Mouse (Mus musculus) limb, embryonic 10.5 days (tissue): ENCODE results near the gene Pmm2. TPM values are rescaled to one million over a fixed set of nuclear protein-coding genes. Genes with fewer than 3 reads are reported as not detected.

Experiments
- DNase-seq: peaks from one replicate; pipeline ENCODE4 v3.0.0-alpha.2; 2017; ENCODE audit warnings: low spot score
- H3K27ac ChIP-seq: fragments of 300-500 bp; sonication (generic); 2 replicates; pipeline ENCODE4 v1.5.1; 2016; ENCODE audit warnings: mild to moderate bottlenecking
- H3K27me3 ChIP-seq: fragments of 300-500 bp; sonication (generic); 2 replicates; pipeline ENCODE4 v1.6.1; 2016; ENCODE audit warnings: low read depth, mild to moderate bottlenecking; ENCODE audit not compliant: poor library complexity, severe bottlenecking
- H3K36me3 ChIP-seq: fragments of 300-500 bp; sonication (generic); 2 replicates; pipeline ENCODE4 v1.6.1; 2016; ENCODE audit warnings: mild to moderate bottlenecking, moderate library complexity
- H3K4me1 ChIP-seq: fragments of 300-500 bp; sonication (generic); 2 replicates; pipeline ENCODE4 v1.6.1; 2016
- H3K4me3 ChIP-seq: fragments of 300-500 bp; sonication (generic); 2 replicates; pipeline ENCODE4 v1.5.1; 2016; ENCODE audit warnings: mild to moderate bottlenecking, moderate library complexity
- H3K9me3 ChIP-seq: fragments of 300-500 bp; sonication (generic); replicated peaks from 2 replicates; pipeline ENCODE4 v1.6.1; 2016; ENCODE audit warnings: mild to moderate bottlenecking
- WGBS: fragments of 180-500 bp; shearing (Covaris S2); methylation state at CpG from one replicate; pipeline ENCODE4 v1.1.7; 2016; 5-methylcytosine and 5-hydroxymethylcytosine counted together
- polyA plus RNA-seq: library from polyadenylated mRNA; unstranded; fragments of >200 nt; fragmentation: Nextera tagmentation; extraction: Ambion mirVana; gene quantifications from 2 replicates; pipeline ENCODE4 v1.2.1, GENCODE M21; 2016

The Pmm2 gene
- polyA plus RNA-seq, 1 experiment from 2014 or later: 61.2 TPM

DNA sequence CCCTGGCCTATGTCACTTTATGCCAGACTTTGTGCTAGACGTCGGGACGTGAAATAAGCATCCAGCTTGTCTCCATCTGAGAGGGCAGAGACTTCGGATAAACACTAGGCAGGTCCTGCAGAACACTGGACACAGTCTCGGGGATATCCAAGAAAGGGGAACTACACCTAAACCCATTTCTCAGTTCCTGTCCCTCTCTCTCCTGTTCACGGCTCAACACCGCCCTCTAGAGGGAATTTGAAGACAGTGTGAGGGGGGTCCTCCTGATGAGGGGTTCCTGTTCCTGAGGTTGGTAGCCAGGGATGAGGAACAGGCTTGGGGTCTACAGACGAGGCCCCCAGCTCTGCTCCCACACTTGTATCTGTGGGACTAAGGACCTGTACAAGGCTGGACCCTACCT is 36.7 kb downstream of the Pmm2 start:
- peaks cover 15% of the 10 kb centered on the region for H3K27me3 ChIP-seq
- 6% methylated on average over 8 of the region's 8 CpGs for WGBS
- no peak overlapping the region for H3K4me3 ChIP-seq
- peaks cover 1% of the 10 kb centered on the region; the same call in 1 of the 2 replicates for H3K36me3 ChIP-seq
- H3K9me3 ChIP-seq: no peaks in the 10 kb centered on the region
- no peak overlapping the region for H3K27ac ChIP-seq
- DNase-seq: peak; percentile 72
- H3K4me1 ChIP-seq: peaks cover 29% of the 10 kb centered on the region

DNA sequence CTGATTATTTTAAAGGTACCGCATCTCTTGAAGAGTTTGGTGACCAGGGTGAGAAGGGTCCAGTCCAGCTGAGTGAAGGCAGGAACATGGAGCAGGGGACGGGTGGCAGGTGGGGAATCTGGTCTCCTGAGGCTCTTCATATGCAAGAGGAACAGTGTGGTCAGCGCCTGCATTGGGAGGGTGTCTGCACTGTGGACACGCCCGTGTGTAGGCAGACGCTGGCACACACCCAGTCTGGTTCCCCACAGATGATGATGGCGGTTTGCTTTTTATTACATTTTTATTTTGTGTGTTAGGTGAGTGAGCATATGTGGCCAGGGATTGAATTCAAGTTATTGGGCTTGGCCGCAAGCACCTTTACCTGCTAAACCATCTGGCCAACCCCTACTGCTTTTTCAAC is 38.1 kb downstream of the Pmm2 start:
- H3K27ac ChIP-seq: no peak overlapping the region
- no peaks in the 10 kb centered on the region for H3K9me3 ChIP-seq
- peaks cover 15% of the 10 kb centered on the region for H3K27me3 ChIP-seq
- H3K4me1 ChIP-seq: peaks cover 15% of the 10 kb centered on the region
- no peaks in the 10 kb centered on the region for H3K36me3 ChIP-seq
- no peak for DNase-seq
- WGBS: 88% methylated on average over 8 of the region's 8 CpGs
- no peak overlapping the region for H3K4me3 ChIP-seq

DNA sequence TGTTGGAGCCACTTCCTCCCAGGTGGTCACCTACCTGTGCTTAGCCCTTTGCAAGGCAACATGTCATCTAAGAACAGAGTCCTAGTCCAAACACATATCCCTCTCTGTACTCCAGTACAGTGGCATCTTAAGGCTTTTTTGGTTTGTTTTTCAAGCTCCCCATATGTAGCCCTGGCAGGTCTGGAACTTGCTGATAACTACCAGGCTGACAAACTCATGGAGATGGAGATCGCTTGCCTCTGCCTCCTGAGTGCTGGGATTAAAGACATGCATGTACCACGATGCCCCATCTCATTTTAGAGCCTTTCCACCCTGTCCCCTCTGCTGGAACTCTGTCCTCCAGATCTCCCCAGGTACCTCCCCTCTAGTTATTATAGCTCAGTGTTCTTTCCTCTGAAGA is 38.8 kb downstream of the Pmm2 start:
- no peak for DNase-seq
- Histone ChIP-seq H3K4me1 (peaks cover 9% of the 10 kb centered on the region; the same call in 1 of the 2 replicates), H3K4me3 (no peak overlapping the region), H3K27ac (no peak overlapping the region), H3K36me3 (no peaks in the 10 kb centered on the region), H3K9me3 (no peaks in the 10 kb centered on the region), H3K27me3 (peaks cover 15% of the 10 kb centered on the region)
- 72% methylated on average over 2 of the region's 2 CpGs for WGBS

DNA sequence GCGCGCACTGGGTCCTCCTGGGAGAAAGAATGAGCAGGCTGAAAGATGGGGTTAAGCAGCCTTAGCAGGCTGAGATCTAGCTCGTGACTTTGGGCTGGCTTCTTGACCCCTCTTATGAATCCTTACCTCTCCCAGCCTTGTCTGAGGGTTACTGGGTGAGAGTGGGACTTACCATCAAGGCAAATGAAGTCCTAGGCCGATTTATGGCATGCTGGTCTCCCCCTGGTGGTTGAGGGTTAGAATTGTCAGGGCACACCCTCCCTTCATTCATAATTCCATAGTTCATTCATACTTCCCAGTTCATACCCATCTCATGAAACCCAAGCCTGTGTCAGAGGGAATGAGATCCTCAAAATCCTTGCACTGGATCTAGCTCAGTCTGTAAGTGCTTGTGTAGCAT is 39.3 kb downstream of the Pmm2 start:
- Histone ChIP-seq H3K9me3 (no peaks in the 10 kb centered on the region), H3K36me3 (no peaks in the 10 kb centered on the region), H3K27ac (no peak overlapping the region), H3K4me1 (0 out of 2 replicates have a peak, but pooled peaks cover 6% of the 10 kb centered on the region), H3K27me3 (peaks cover 15% of the 10 kb centered on the region), H3K4me3 (no peak overlapping the region)
- peak; percentile 56 for DNase-seq
- 53% methylated on average over 4 of the region's 4 CpGs for WGBS

DNA sequence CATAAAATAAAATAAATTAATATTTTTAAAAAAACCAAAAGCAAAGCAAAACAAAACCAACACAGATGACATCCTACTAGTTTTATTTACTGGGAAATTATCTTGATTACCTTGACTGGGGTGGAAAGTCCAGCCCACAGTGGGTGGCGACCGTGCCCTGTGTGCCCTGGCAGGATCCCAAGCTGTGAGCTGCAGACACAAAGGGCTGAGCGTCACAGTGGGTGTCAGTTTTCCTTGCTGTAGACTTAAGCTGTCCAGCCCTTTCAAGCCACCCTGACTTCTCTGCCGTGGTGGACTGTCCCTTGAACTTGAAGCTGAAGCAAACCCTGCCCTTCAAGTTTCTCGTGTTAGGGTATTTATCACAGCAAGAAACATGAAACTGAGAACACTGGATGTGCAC is 40.6 kb downstream of the Pmm2 start:
- Histone ChIP-seq H3K36me3 (0 out of 2 replicates have a peak, but pooled peaks cover under 1% of the 10 kb centered on the region), H3K4me1 (0 out of 2 replicates have a peak, but pooled peaks cover 3% of the 10 kb centered on the region), H3K27ac (no peak overlapping the region), H3K27me3 (peaks cover 11% of the 10 kb centered on the region), H3K9me3 (no peaks in the 10 kb centered on the region), H3K4me3 (no peak overlapping the region)
- WGBS: 81% methylated on average over 5 of the region's 5 CpGs
- no peak for DNase-seq

DNA sequence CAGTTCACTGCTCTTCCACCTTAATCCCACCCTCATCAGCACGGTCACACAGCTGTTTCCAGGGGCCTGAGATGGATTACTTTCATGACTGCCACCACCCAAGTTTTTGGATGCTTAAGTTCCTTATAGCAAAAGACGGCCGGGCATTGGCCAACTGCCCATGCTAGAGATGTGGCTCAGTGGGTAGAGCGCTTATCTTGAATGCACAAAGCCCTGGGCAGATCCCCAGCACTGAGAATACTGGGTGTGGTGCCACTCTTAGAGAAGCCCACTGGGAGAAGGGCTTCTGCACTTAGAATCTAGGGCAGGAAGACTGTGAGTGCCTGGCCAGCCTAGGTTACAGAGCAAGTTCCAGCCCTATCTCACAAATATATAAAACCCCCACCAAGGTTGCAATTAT is 41.2 kb downstream of the Pmm2 start:
- 90% methylated on average over 4 of the region's 4 CpGs for WGBS
- H3K9me3 ChIP-seq: no peaks in the 10 kb centered on the region
- H3K4me3 ChIP-seq: no peak overlapping the region
- no peak for DNase-seq
- H3K27me3 ChIP-seq: 0 out of 2 replicates have a peak, but pooled peaks cover 5% of the 10 kb centered on the region
- no peak overlapping the region for H3K27ac ChIP-seq
- 0 out of 2 replicates have a peak, but pooled peaks cover 4% of the 10 kb centered on the region for H3K36me3 ChIP-seq
- 0 out of 2 replicates have a peak, but pooled peaks cover 3% of the 10 kb centered on the region for H3K4me1 ChIP-seq

DNA sequence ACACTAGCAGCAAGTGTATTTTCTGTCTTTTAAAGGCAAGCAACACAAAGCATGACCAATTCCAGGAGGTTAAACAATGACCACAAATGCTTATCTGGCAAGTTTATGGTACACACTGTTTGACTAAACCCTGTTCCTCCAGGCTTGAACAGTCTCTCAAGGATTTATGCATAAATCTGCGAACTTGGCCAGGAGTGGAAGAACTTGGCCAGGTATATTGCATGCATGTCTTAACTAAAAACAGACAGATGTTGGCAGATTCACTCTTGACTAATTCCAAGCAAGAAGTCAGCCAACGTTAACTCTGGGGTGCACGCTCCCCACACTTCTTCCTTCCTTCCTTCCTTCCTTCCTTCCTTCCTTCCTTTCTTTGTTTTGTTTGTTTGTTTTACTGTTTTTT is 42.3 kb downstream of the Pmm2 start:
- Histone ChIP-seq H3K27me3 (no peaks in the 10 kb centered on the region), H3K27ac (no peak overlapping the region)
- WGBS: 91% methylated on average over 3 of the region's 3 CpGs

DNA sequence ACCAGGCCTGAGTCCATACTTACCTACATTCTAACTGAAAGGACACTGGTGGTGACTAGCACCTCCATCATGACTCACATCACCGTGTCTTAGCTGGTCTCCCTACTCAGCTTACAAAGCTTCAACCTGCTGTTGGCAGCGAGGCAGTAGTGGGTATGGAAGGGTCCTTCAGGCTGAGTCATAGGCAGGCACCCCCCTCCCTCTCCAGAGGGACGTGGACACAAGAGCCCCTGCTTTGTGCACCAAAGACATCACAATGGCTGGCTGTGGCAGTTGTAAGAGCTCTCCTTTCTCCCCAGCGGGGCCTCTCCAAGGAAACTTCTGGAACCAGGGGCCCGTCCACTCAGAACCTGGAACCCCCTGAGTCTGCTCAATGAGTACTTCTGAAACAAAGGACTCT is 43.0 kb downstream of the Pmm2 start, which contains the start of gene Gm5767:
Gene Gm5767 (plus strand): TSS at position 301 of the 400 bp plus-strand sequence.
- 86% methylated on average over 5 of the region's 5 CpGs for WGBS
- no peaks in the 10 kb centered on the region for H3K9me3 ChIP-seq
- H3K36me3 ChIP-seq: 0 out of 2 replicates have a peak, but pooled peaks cover 8% of the 10 kb centered on the region
- DNase-seq: no peak
- no peak within 1 kb of the TSS for H3K4me3 ChIP-seq
- no peaks in the 10 kb centered on the region for H3K4me1 ChIP-seq
- H3K27ac ChIP-seq: no peak within 1 kb of the TSS
- H3K27me3 ChIP-seq: no peaks in the 10 kb centered on the region

More for the DNA sequence above, 42.3 kb downstream of the Pmm2 start:
- 0 out of 2 replicates have a peak, but pooled peaks cover 8% of the 10 kb centered on the region for H3K36me3 ChIP-seq
- H3K4me3 ChIP-seq: no peak overlapping the region
- H3K4me1 ChIP-seq: no peaks in the 10 kb centered on the region
- no peak for DNase-seq
- no peaks in the 10 kb centered on the region for H3K9me3 ChIP-seq

DNA sequence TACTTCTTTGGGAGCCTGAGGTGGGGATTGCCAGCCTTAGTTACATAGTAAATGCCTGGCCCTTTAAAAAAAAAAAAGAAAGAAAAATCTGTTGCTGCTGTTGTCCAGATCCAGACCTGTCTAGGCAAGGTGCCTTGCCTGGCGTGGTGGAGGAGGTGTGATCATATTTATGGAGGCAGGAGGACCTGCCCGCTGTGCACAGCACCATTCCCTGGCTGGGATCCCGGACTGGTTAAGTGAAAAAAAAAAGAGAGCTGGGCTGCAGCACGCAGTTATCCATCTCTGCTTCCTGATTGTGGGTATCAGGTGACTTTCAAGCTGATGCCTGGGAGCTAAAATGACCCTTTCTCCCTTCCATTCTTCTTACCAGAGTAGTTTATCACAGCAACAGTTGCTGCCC is 47.6 kb downstream of the Pmm2 start:
- no peaks in the 10 kb centered on the region for H3K27me3 ChIP-seq
- no peak overlapping the region for H3K27ac ChIP-seq
- peaks cover 47% of the 10 kb centered on the region for H3K36me3 ChIP-seq
- no peaks in the 10 kb centered on the region for H3K4me1 ChIP-seq
- DNase-seq: no peak
- H3K4me3 ChIP-seq: no peak overlapping the region
- H3K9me3 ChIP-seq: no peaks in the 10 kb centered on the region
- WGBS: 79% methylated on average over 4 of the region's 4 CpGs

DNA sequence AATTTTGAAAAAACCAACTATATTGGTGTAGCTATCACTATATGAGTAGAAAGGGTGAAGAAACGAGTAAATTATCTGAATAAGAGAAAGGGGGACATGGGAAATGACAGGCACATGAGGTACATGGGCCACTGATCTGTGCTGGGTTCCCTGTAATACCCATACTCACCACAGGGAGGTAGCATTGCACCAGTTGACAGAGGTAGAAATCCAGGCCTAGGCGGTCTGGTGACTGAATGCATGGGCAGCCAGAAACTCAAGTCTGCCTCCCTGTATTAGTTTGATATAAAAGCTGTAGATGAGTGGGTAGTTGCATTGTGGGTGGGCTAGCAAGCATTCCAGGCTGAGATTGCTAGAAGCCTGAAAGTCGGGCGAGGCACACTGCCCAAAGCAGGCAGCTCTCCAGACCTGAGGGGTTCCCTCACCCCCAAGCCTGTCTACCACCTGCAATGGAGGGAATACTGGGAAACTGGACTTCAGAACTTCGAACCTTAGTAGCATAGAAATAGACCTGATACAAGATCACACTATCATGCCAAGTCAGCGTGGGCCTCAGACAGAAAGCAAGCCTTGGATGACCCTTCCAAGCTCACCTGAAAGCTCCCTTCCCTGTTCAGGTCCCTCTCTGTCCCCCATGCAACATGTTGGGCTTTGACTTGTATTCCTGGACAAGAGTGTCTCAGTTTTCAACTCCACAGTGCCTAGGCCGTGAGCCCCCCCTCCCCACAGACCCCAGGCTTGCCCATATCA is 48.8 kb downstream of the Pmm2 start:
- Histone ChIP-seq H3K4me1 (no peaks in the 10 kb centered on the region), H3K4me3 (no peak overlapping the region), H3K36me3 (peaks cover 59% of the 10 kb centered on the region), H3K9me3 (no peaks in the 10 kb centered on the region), H3K27ac (no peak overlapping the region), H3K27me3 (no peaks in the 10 kb centered on the region)
- WGBS: 64% methylated on average over 7 of the region's 7 CpGs
- DNase-seq: peak; percentile 68

DNA sequence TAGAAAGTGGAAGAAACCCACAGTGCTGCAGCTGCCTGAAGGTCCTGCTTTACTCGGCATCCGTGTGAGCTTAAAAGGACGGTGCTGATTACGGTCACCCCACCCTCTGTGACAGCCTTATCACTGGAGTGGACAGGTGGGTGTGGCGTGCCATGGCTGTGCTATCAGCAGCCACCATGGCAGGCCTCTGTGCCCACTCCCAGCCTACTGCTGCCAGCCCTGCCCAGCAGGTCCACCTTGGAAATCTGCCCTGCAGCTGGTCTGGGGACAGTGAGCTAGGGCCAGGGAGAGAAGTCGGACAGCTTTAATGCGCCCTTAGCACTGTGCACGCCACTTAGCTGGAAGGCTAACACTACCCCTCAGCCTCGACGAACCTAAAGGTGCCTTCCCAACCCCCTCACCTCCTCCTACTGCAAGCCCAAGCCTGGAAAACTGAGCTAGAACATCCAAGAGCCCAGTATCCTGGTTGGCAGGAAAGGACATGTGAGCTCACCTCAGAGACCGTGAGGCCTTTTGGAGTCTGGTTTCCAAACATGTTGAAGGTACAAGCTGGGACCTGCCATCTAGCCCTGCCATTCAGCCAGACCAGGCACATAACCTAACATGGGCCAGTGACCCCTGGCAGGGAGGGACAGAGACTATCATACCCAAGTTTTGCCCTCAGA is 49.5 kb downstream of the Pmm2 start:
- H3K36me3 ChIP-seq: peaks cover 66% of the 10 kb centered on the region
- DNase-seq: no peak

DNA sequence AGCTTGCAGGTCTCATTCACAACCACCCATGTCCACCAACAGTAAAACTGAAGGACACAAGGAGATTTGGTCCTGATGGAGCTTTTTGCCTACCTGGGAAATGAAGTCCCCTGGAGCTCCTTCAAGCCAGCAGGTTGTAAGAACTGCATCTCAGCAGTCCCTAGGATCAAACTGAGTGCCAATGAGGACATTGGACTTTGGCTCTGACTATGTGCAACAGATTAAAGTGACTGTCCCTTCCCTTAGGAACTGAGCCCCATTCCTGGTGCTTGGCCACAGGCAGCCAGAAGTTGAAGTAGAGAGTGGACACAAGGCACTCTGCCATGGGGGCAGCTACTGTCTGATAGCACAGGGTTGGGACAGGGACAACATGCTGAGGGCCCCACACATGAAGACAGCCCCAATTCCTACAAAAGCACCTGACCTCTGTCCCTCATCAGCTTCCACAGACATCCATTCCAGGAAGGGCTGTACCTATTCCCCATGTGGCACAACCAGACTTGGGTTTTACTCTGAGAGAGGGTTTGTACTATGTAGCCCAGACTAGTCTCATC is 50.2 kb downstream of the Pmm2 start:
- Histone ChIP-seq H3K36me3 (peaks cover 73% of the 10 kb centered on the region), H3K4me3 (no peak overlapping the region), H3K27ac (no peak overlapping the region), H3K4me1 (no peaks in the 10 kb centered on the region), H3K9me3 (no peaks in the 10 kb centered on the region), H3K27me3 (no peaks in the 10 kb centered on the region)
- no peak for DNase-seq

More for the DNA sequence above, 49.5 kb downstream of the Pmm2 start:
- Histone ChIP-seq H3K4me1 (no peaks in the 10 kb centered on the region), H3K27me3 (no peaks in the 10 kb centered on the region), H3K4me3 (no peak overlapping the region), H3K9me3 (no peaks in the 10 kb centered on the region), H3K27ac (no peak overlapping the region)
- WGBS: 82% methylated on average over 11 of the region's 11 CpGs
